Mouse (Mus musculus) bone marrow, adult 2 months (tissue): ENCODE results near the gene Prrt3.

ENCODE experiments used
- CTCF ChIP-seq: fragments of 200-500 bp; IDR thresholded peaks from 2 replicates; pipeline ENCODE4 v1.5.1; 2011; ENCODE audit warnings: low read length, control low read depth; ENCODE audit not compliant: control insufficient read depth, insufficient read depth
- POLR2A ChIP-seq: fragments of 200-500 bp; IDR thresholded peaks from 2 replicates; pipeline ENCODE4 v1.6.1; 2011; ENCODE audit warnings: low read depth, mild to moderate bottlenecking, control low read depth, low read length, borderline replicate concordance; ENCODE audit not compliant: control insufficient read depth

- no peak for TF ChIP-seq POLR2A
- no peak for TF ChIP-seq CTCF
Observed at GRCm38 (mm10) chr6:113513944-113514343, 12.2 kb upstream of the Prrt3 start.
